Mouse (Mus musculus): ENCODE data around the gene Rundc3a.

DNA sequence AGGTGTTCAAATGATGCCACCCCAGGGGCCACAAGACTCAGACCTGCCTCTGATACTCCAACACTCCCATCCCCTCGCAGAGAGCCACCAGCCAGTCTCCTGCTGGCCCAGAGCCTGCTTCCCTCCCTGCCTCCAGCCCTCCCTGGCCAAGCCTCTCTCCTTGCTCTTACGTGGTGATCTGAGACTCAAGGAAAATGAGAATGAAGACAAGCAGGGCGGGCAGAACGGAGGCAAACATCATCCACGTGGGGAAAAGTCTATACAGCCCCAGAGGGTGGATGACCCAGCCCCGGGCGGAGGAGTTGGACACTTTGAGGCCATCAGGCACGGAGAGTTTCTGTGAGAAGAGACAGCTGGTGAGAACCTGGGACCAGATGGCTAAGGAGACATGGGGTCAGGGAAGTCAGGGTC lies 40.2 kb upstream of the Rundc3a start:
- TF ChIP-seq POLR2A (IDR thresholded peaks at IDR 0.05; ENCODE audit: low read depth, low read length) (no peak), CTCF (conservative IDR thresholded peaks at IDR 0.05; ENCODE audit: insufficient read depth, insufficient read length, low read depth, low read length) (no peak)
